Mouse (Mus musculus): Measurements from ENCODE around the gene Vsig10. TPM values are rescaled to one million over a fixed set of nuclear protein-coding genes. Genes with fewer than 3 reads are reported as not detected.
"Not testable (repeated sequence)": the region's sequence is repeated elsewhere in the genome, so short reads cannot be mapped to it uniquely, and the experiment has no call there.

The Vsig10 gene
- total RNA-seq (2021) = 1 to 10 TPM; 1.8 to 2.0 TPM
- long read RNA-seq = 0 reads

DNA sequence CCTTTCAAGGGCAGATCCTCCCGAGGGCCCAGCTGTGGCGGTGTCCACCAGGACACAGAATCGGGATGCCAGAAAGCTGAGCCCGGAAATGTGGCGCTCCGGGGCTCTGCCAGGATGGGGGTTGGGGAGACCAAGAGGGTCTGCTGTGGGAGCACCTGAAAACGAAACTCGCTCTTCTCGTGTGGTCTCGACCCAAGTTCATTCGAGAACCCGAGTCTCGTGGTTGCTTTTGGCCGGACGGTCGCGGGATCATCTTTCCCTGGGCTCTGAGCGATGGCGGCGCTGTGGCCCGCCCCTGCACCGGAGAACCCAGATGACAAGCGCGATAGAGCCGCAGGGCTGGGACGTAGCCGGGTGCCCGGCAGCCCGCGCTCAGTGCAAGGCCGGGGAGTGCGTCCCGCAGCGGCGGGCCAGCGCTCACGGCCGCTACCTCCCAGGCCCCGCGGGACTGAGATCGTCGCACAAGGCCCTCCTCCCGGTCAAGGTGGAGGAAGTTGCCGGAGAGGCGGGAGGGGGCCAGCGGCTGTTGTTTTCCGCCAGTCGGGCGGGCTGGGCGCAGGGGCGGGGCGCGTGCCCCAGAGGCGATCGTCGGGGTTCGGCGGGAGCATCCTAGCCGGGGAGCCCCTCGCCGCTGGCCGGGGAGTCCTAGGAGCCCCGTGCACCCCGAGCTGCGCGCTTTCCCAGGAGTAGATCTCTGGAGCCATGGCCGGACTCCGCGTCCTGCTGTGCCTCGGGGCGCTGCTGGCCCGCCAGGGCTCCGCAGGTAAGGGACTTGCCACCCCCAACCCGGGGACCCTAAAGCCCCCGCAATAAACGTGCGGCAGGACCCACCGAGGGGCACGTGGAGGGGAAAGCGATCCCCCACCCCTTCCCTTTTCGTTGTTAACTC, at the start of gene Vsig10:
Gene Vsig10, plus strand, starts transcription at position 343 of the 889 bp plus-strand sequence.
- DNase-seq (ENCODE audit: low spot score in 2 of 2) = peak; percentile 15 to 46

DNA sequence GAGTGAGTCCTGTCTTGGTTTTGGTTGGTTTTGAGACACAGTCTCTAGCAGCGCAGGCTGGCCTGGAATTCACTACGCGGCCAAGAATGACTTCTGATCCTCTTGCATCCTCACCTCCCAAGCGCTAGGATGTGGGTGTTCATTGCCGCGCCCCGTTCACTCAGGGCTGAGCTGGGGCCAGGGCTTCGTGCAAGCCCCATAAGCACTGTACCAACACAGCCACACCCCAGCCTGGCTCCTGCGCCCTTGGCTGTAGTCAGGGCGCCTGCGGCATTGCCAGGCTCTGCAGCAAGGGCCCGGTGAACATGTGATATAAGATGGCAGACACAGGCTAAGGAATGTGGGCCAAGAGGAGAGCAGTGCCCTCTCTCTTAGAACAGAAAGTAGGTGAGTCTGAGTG, 49.5 kb upstream of the Vsig10 start:
- DNase-seq (ENCODE audit: low spot score in 2 of 2) = no peak

DNA sequence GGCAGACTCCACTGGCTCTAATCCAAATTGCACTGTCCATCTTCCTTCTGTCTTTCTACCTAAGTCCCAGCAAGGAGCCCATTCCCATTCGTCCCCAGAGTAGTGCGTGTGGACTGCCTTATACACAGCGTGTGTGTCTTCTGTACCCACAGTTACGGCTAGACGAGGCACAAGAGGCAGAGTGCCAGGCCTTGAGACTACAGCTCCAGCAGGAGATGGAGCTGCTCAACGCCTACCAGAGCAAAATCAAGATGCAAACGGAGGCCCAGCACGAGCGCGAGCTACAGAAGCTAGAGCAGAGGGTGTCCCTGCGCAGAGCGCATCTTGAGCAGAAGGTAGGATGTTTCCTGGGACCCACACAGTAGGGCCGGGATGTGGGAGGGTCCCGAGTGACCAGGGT, 46.9 kb upstream of the Vsig10 start:
- peak; percentile 65 to 76 for DNase-seq (ENCODE audit: low spot score in 2 of 2)

DNA sequence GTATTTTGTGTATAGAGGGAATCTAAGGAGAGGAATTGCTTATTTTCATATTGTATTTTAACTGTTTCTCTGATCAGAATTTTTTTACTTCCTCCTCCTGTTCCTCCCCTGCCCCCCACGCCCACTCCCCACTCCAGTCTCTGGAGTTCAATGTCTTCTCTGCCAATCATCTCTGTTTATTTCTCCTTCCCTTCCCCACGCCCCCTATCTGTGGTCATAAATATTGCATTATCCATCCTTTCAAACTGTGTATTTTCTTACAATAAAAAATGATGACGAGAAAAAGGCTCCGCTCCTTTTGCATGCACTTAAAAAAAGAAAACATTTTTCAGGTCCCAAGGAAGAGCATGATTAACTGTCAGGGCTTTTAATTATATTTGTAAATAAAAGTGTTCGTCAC, 44.1 kb upstream of the Vsig10 start:
- peak in 1 of 2 experiments; percentile 21 for DNase-seq (ENCODE audit: low spot score in 2 of 2)

DNA sequence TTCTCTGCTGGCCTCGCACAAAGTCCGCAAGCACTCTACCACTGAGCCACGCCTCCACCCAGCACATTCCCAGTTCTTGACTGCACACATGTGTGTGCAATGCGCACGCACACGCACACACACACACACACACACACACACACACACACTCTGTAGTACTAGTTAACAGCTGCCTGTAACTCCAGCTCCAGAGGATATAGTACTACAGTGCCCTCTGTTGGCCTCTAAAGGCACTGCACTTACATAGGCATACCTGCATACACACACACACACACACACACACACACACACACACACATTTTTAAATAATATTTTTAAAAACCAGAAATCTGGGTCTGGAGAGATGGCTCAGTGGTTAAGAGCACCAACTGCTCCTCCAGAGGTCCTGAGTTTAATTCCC, 41.1 kb upstream of the Vsig10 start:
- no peak for DNase-seq (ENCODE audit: low spot score in 2 of 2)

DNA sequence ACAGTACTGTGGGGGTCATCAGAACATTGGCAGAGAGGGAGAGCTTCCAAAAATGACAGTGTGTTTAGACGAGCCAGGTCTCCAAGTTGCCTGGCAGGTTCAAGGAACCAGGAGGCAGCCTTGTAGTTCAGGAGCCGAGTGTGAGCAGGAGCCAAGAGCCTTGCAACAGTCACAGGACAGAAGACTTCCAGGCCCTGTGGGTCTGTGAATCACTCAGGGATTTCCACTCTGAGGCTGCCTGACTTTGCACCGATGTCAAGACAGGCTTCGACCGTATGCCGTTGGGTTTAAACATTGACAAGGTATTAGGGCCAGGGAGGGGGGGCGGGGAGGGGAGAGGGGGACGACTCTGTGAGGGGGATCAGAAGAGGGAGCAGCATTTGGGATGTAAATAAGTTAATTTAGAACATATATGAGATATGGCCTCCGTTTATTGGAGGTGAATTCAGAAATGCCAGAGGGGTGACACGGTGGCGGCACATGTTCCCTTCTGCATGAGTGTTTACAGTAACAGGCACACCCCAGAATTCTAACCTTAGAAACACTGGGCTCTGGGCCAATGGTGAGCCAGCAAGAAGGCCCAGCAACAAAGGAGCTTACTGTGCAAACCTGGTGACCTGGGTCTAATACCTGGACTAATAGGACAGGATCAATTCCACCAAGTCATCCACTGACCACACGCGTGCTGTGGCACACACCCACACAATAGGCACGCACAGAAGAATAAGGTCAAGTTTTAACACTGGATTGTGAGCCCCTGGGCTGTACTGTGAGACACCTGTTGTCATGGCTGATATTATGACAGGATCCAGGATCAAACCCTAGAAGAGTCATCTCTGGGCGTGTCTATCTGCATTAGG, 39.8 kb upstream of the Vsig10 start:
- no peak for DNase-seq (ENCODE audit: low spot score in 2 of 2)

DNA sequence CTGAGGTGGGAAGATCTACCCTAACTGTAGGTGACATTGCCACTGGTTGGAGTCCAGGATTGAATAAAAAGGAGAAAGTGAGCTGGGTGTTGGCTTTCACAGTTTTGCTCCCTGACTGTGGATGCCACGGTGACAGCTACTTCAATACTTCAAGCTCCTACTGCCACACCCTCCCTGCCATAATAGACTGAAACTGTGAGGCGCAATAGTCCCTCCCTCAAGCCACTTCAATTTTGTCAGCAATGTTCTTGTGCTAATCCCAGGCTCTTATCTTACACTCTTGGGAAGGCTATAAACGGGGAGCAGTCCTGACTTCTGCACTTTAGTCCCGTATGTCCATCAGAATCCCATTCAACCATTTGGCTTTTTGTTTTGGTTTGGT, 39.2 kb upstream of the Vsig10 start:
- DNase-seq (ENCODE audit: low spot score in 2 of 2) = no peak

DNA sequence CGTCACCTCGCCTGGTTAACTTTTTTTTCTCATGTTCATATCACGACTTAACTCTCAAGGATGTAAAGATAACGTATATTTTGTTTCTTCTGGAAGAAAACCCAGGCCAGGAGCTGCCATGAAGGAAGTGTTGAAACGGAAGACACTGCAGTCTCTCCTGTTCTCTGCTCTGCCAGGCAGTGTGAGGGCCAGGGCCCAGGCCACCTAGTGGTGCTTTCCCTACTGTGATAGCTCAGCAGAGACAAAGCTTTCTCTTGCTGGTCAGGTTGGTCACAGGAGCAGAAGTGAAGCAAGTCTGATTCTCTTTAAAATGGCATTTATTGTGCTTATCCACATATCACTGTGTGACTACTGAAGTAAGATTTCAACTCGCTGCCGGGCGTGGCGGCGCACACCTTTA, 37.3 kb upstream of the Vsig10 start:
- DNase-seq (ENCODE audit: low spot score in 2 of 2) = no peak

DNA sequence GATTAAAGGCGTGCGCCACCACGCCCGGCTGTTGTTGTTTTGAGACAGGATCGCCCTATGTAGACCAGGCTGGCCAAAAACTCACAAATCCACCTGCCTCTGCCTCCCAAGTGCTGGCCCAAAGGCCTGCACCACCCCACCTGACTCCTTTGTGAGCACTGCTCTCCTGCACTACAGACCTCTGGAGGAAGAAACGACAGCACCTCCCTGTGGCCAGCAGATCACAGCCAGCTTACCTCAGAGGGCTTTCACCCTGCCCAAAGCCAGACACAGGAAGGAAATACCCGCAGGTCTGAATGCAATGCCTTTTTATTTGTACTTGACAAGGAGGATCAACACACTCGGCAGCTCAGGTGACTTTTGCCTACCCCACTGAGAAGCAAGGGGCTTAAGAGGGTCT, 36.5 kb upstream of the Vsig10 start:
- DNase-seq (ENCODE audit: low spot score in 2 of 2) = no peak

DNA sequence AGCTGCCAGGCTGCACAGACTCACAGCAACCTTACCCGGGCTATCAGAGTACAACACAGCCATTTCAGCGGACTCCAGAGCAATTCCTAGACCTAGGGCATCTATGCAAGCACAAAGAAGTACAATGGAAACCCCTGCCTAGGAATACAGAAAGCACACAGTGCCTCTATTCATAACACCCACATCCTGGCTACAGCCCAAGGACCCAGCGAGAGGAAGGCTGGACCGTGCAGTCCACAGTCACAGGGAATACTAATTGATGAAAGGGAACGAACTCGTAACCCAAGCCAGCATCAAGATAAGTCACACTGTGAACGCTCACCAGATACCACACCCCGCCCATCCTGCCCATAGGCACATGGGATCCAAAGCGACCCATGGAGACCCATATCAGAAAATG, 34.9 kb upstream of the Vsig10 start:
- DNase-seq (ENCODE audit: low spot score in 2 of 2) = peak; percentile 38 to 68

DNA sequence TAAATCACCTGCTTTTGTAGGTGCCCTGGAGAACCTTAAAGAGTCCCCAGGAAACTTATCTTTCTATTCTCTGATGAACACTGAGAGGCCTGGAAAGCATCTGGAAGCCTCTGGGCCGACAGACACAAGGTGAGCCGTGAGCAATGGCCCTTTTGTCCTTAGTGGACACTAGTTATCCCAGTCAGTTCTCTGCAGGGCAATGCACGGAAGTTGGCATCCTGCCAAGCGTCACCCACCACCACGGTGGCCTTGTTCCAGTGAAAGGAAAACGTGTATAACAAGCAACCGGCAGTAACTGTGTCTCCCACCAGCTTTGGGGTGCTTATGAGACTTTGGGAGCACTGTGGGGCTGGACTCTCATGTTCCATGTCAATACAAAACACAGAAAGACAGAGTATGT, 34.2 kb upstream of the Vsig10 start:
- no peak for DNase-seq (ENCODE audit: low spot score in 2 of 2)

DNA sequence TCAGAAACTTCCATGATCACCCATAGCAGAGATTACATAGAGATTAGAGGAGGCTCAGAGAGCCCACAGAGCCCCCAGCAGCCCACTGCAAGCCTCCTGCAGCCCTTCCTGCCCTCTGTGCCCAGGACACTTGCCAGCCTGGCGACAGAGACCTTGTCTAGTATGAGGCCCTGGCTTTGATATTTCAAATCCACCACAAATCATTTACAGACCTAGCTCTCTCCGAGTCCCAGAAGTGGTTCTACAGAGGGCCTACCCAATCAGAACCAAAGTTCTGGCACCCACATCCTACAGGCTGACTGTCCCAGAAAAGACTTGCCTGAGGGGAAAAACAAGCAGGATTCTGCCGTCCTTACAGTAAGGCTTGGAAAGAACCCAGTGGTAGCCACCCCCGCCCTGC, 33.6 kb upstream of the Vsig10 start:
- DNase-seq (ENCODE audit: low spot score in 2 of 2) = no peak

DNA sequence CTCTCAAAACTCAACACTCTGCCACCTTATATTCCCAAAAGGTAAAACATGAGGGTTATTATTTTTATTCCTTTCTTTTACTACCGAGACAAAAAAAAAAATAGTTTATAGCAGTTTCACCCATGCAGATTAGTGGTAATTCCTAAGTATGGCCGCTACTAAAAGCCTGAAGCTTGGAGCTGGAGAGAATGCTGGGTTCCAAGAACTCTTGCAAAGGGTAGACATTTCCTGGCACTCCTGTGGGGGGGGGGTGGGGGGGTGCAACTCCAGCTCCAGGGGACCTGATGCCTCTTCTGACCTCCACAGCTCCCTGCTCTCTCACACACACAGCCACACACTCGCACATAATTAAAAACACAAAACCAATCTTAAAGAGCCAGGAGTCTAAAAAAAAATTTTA, 32.6 kb upstream of the Vsig10 start:
- no peak for DNase-seq (ENCODE audit: low spot score in 2 of 2)

DNA sequence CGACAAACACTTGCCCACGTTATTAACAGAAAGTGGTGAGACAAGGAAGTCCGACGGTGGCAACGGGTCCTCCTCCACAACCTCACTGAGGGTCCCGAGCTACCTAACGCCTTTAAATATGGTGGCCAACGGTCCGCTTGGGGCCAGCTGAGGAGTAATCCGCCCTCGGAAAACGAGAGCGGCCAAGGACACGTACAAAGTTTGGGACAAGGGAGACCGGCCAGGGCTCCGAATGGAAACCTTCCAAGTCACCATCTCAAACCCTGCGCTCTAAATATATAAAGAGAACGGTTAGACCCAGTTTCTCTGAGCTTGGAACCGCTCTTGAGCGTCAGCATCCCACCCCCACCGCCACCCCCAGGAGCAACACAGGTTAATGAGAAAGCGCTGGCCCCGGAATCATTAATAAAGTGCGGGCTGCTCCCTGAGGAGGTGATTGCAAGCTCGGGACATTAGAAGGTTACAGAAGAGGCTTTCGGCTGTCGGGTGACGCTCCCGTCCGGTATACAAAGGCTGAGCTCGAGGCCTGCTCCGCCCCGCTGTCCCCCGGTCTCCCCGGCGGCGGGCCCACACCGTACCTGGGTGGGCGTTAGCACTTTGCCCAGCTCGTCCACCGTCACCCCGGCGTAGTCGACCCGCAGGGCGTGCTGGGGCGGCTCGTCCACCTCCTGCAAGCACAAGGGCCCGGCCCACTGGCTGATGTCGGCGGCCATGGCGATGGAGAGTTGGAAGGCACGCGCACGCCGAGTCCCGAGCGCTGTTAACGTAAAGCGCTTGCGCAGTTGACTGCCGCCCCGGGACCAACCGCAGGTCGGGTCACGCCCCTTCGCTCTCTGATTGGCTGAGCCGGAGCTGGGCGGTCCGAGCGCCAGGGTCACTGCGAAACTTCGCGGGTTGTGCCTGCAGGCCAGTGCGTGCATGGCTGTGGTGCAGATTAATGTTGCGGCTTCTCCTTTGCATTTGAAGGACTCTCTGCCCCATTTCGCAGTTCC, 31.8 kb upstream of the Vsig10 start, which contains the start of gene Pebp1:
Gene Pebp1, minus strand, starts transcription at position 795 of the 992 bp plus-strand sequence.
- peak; percentile 94 to 96 for DNase-seq (ENCODE audit: low spot score in 2 of 2)

DNA sequence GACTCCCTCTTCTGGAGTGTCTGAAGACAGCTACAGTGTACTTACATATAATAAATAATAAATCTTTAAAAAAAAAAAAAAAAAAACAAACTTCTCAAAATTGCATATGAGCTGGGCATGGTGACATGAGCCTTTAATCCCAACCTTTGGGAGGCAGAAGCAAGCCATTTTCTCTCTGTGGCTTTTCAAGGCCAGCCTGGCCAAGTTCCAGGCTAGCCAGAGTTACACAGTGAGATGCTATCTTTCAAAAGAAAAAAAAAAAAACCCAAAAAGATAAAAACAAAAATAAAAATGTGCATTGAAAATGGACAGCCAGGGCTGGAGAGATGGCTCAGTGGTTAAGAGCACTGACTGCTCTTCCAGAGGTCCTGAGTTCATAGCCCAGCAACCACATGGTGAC, 29.2 kb upstream of the Vsig10 start:
- DNase-seq (ENCODE audit: low spot score in 2 of 2) = no peak

DNA sequence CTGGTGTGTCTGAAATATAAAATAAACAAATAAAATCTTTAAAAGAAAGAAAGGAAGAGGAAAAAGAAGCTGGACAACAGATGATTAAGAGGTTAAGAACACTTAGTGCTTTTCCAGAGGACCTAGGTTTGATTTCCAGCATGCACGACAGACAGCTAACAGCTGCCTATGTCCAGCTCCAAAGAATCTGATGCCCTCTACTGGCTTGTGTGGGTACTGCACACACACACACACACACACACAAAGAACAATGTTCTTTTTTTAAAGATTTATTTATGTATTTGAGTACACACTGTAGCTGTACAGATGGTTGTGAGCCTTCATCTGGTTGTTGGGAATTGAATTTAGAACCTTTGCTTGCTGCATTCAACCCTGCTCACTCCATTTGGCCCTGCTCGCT, 28.8 kb upstream of the Vsig10 start:
- no peak for DNase-seq (ENCODE audit: low spot score in 2 of 2)

DNA sequence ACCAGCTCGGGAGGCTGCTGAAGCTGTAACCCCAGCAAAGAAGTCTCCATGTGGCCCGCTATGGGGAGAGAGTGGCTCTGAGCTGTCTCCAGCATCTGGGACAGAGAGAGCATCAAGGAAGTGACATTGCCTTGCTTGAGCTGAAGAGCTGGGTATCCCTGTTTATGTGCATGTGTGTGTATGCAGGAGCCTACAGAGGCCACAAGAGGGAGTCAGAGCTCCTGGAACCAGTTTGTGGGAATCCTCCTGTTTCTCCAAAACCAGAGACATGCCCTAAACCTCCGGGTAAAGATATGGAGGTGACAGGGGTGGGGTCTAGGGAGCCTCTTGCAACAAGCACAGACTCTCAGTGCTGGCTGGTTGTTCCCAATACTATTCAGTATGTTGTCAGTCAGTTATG, 27.6 kb upstream of the Vsig10 start:
- DNase-seq (ENCODE audit: low spot score in 2 of 2) = no peak

DNA sequence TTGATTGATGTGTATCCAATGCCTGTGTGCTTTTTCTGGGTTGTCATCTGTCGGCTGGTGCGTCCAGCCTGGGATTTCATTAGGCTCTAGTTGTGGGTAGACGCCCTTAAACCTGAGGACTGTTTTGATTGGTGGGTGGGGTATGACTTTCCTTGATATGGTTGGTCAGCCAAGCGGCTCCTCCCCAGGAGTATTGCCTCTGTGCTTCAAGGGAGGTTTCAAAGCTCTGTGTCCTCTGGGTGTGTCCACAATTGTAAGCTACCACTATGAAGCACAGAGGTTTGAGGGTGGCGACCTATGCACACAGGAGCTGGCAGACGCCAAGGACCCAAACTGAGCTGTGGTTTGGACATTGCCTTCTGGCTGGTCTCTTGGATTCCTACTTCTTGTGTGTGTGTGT, 26.3 kb upstream of the Vsig10 start:
- no peak for DNase-seq (ENCODE audit: low spot score in 2 of 2)

DNA sequence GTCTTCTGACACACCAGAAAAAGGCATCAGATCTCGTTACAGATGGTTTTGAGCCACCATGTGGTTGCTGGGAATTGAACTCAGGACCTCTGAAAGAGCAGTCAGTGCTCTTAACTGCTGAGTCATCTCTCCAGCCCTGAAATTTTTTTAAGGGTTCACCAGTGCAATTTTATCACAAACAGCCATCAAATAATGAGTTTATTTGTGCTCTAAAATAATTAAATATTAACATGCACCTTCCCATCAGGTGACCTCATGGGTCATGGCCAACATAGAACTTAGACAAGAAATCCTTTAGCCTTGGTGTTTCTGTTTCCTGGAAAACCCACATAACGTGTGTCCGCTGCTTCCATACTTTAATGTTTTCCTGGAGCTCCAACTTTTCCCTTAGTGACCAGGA, 25.1 kb upstream of the Vsig10 start:
- not testable (repeated sequence) for DNase-seq (ENCODE audit: low spot score in 2 of 2)

DNA sequence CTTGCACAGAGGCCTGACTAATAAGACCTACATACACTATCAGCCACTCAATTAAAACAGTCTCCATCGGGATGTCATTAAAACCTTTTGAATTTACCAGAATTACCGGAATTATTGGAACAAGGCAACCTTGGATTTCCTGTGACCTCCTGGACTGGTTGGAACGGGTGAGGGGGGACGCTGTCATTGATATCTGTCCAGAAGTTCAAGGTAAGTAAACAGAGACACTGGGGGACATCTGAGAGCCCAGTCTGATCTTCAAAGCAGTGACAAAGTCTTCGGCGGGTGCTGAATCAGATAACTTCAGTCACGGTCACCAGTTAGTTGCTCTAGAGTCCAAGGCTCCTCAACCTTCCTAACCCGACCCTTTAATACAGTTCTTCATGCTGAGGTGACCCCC, 23.9 kb upstream of the Vsig10 start:
- no peak for DNase-seq (ENCODE audit: low spot score in 2 of 2)

DNA sequence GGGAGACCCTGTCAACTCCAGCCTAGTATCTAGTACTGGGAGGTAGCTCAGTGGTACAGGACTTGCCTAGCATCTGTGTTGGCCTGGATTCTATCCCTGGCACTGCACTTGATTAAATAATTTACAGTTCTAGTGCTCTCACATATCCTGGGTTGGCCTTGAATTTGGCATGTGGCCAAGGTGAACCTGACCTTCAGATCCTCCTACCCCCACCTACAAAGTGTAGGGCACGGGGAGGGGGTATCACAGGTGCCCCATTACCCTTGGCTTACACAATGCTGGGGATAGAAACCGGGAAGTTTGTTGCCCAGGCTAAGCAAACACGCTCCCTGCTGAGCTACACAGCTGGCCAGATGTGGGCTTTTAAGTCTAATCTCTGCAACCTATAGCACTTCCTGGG, 16.0 kb upstream of the Vsig10 start:
- DNase-seq (ENCODE audit: low spot score in 2 of 2) = no peak
